Mouse (Mus musculus): ENCODE results near the gene Bank1. TPM values are rescaled to one million over a fixed set of nuclear protein-coding genes. Genes with fewer than 3 reads are reported as not detected.

The Bank1 gene
- polyA plus RNA-seq, 1 experiment: not detected

DNA sequence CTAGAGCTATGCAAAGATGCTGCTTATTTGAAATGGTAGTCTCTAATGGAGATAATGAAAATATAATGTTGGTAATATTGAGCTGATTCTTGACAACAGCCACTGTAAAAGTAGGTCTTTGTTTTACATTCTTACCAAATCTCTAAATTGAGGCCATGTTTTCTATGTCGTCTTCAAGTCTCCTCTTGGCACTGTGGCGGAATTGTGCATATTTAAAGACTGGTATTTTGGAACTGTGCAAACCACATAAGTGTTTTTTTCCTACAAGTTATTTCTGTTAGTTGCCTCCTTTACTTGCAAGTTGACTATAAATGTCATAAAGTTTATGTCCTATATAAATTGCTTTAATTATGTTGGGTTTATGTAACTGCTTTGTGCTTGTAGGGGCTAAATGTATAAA, 280.5 kb downstream of the Bank1 start:
- Histone ChIP-seq H3ac (ENCODE audit: control insufficient read depth, insufficient read length) (no peak overlapping the region), H3K27me3 (ENCODE audit: control insufficient read depth, insufficient read depth, insufficient read length) (no peaks in the 10 kb centered on the region), H3K4me2 (ENCODE audit: low read depth) (no peak overlapping the region), H3K4me3 (no peak overlapping the region), H3K36me3 (ENCODE audit: control insufficient read depth, insufficient read depth) (no peaks in the 10 kb centered on the region), H3K79me2 (ENCODE audit: control insufficient read depth, insufficient read depth) (no peaks in the 10 kb centered on the region)
- TF ChIP-seq CEBPB (IDR thresholded peaks at IDR 0.05; ENCODE audit: insufficient read depth, poor library complexity, severe bottlenecking) (no peak), MAX (IDR thresholded peaks at IDR 0.05; ENCODE audit: low read depth) (no peak), SRF (IDR thresholded peaks at IDR 0.05; ENCODE audit: control insufficient read depth, insufficient read length, low read depth) (no peak), TCF3 (IDR thresholded peaks at IDR 0.05; ENCODE audit: insufficient read length, low read depth) (no peak), REST (IDR thresholded peaks at IDR 0.05; ENCODE audit: insufficient read depth, insufficient read length) (no peak), POLR2AphosphoS2 (IDR thresholded peaks at IDR 0.05; ENCODE audit: insufficient read length, low read depth) (no peak), E2F4 (IDR thresholded peaks at IDR 0.05; ENCODE audit: insufficient read depth) (no peak), TCF12 (IDR thresholded peaks at IDR 0.05; ENCODE audit: insufficient read depth, poor library complexity, severe bottlenecking) (no peak), POLR2A (IDR thresholded peaks at IDR 0.05; ENCODE audit: insufficient read length, low read depth) (no peak), MYOD1 (IDR thresholded peaks at IDR 0.05; ENCODE audit: control insufficient read depth in 1 of 3, insufficient read length in 2 of 3, low read depth in 2 of 3) (no peak)

GRCm38 (mm10) chr3:136040041-136040440, 285.8 kb downstream of the Bank1 start:
- Histone ChIP-seq H3K36me3 (ENCODE audit: control insufficient read depth, insufficient read depth) (no peaks in the 10 kb centered on the region), H3K79me2 (ENCODE audit: control insufficient read depth, insufficient read depth) (no peaks in the 10 kb centered on the region), H3ac (ENCODE audit: control insufficient read depth, insufficient read length) (no peak overlapping the region), H3K27me3 (ENCODE audit: control insufficient read depth, insufficient read depth, insufficient read length) (no peaks in the 10 kb centered on the region), H3K4me2 (ENCODE audit: low read depth) (no peak overlapping the region), H3K4me3 (no peak overlapping the region)
- TF ChIP-seq MAX (IDR thresholded peaks at IDR 0.05; ENCODE audit: low read depth) (no peak), TCF3 (IDR thresholded peaks at IDR 0.05; ENCODE audit: insufficient read length, low read depth) (no peak), MYOG (IDR thresholded peaks at IDR 0.05; ENCODE audit: control insufficient read depth in 1 of 3, insufficient read depth in 1 of 3, insufficient read length in 2 of 3, low read depth in 2 of 3) (no peak), MYOD1 (IDR thresholded peaks at IDR 0.05; ENCODE audit: control insufficient read depth in 1 of 3, insufficient read length in 2 of 3, low read depth in 2 of 3) (no peak), E2F4 (IDR thresholded peaks at IDR 0.05; ENCODE audit: insufficient read depth) (no peak), REST (IDR thresholded peaks at IDR 0.05; ENCODE audit: insufficient read depth, insufficient read length) (no peak), POLR2A (IDR thresholded peaks at IDR 0.05; ENCODE audit: insufficient read length, low read depth) (no peak), SRF (IDR thresholded peaks at IDR 0.05; ENCODE audit: control insufficient read depth, insufficient read length, low read depth) (no peak), CEBPB (IDR thresholded peaks at IDR 0.05; ENCODE audit: insufficient read depth, poor library complexity, severe bottlenecking) (no peak), POLR2AphosphoS2 (IDR thresholded peaks at IDR 0.05; ENCODE audit: insufficient read length, low read depth) (no peak), TCF12 (IDR thresholded peaks at IDR 0.05; ENCODE audit: insufficient read depth, poor library complexity, severe bottlenecking) (no peak), USF1 (IDR thresholded peaks at IDR 0.05; ENCODE audit: low read depth) (no peak)

DNA sequence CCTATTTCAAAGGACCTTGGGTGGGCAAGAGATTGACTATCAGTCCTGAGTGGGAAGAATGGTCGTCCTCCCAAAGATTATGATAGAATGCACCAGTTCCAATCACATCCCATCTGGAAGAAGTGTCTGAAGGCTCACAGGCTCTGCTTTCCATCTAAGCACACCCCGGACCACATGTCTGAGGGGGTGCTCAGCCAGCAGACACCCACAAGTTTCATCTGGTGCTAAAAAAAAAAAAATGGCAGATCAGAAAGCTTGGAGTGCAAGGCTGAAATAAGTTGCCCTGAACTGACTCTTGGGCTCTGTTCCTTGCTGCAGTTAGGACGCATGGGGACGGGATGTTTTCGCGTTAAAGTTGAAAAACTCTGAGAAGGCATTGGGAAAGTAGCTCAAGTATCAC, 286.4 kb downstream of the Bank1 start:
- H3K27me3 ChIP-seq (ENCODE audit: control insufficient read depth, insufficient read depth, insufficient read length): no peaks in the 10 kb centered on the region
- H3ac ChIP-seq (ENCODE audit: control insufficient read depth, insufficient read length): no peak overlapping the region
- no peak overlapping the region for H3K4me2 ChIP-seq (ENCODE audit: low read depth)
- no peak for TF ChIP-seq TCF3 (IDR thresholded peaks at IDR 0.05; ENCODE audit: insufficient read length, low read depth)
- no peak for TF ChIP-seq MAX (IDR thresholded peaks at IDR 0.05; ENCODE audit: low read depth)
- TF ChIP-seq REST (IDR thresholded peaks at IDR 0.05; ENCODE audit: insufficient read depth, insufficient read length): no peak
- no peak for TF ChIP-seq USF1 (IDR thresholded peaks at IDR 0.05; ENCODE audit: low read depth)
- no peak for TF ChIP-seq POLR2A (IDR thresholded peaks at IDR 0.05; ENCODE audit: insufficient read length, low read depth)
- no peak for TF ChIP-seq MYOG (IDR thresholded peaks at IDR 0.05; ENCODE audit: control insufficient read depth in 1 of 3, insufficient read depth in 1 of 3, insufficient read length in 2 of 3, low read depth in 2 of 3)
- no peak for TF ChIP-seq POLR2AphosphoS2 (IDR thresholded peaks at IDR 0.05; ENCODE audit: insufficient read length, low read depth)
- H3K4me3 ChIP-seq: no peak overlapping the region
- no peaks in the 10 kb centered on the region for H3K79me2 ChIP-seq (ENCODE audit: control insufficient read depth, insufficient read depth)
- no peaks in the 10 kb centered on the region for H3K36me3 ChIP-seq (ENCODE audit: control insufficient read depth, insufficient read depth)

DNA sequence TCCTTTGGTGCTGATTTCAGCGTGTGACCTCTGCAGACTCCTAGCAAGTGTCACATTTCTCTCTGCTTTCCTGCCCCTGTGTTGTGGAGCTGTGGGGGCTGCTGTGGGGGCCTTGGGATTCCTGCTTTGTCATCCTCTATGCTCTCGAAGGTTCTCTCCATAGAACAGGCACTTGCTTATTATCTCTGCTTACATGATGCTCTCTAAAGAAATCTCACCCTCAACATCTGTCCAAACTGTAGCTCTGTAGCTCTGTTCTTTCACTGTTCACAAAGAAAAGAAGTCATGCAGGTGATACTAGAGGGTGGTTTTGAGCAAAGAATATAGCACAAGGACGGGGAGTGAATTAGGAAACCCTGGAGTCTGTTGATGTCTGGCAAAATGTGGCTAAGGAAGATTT, 288.6 kb downstream of the Bank1 start:
- Histone ChIP-seq H3K27me3 (ENCODE audit: control insufficient read depth, insufficient read depth, insufficient read length) (no peaks in the 10 kb centered on the region), H3K4me3 (no peak overlapping the region), H3K36me3 (ENCODE audit: control insufficient read depth, insufficient read depth) (no peaks in the 10 kb centered on the region), H3ac (ENCODE audit: control insufficient read depth, insufficient read length) (no peak overlapping the region), H3K79me2 (ENCODE audit: control insufficient read depth, insufficient read depth) (no peaks in the 10 kb centered on the region), H3K4me2 (ENCODE audit: low read depth) (no peak overlapping the region)
- TF ChIP-seq MYOD1 (IDR thresholded peaks at IDR 0.05; ENCODE audit: control insufficient read depth in 1 of 3, insufficient read length in 2 of 3, low read depth in 2 of 3) (no peak), POLR2AphosphoS2 (IDR thresholded peaks at IDR 0.05; ENCODE audit: insufficient read length, low read depth) (no peak)

GRCm38 (mm10) chr3:136035784-136036183, 290.1 kb downstream of the Bank1 start:
- no peak overlapping the region for H3ac ChIP-seq (ENCODE audit: control insufficient read depth, insufficient read length)
- no peak overlapping the region for H3K4me2 ChIP-seq (ENCODE audit: low read depth)
- H3K79me2 ChIP-seq (ENCODE audit: control insufficient read depth, insufficient read depth): no peaks in the 10 kb centered on the region
- no peaks in the 10 kb centered on the region for H3K36me3 ChIP-seq (ENCODE audit: control insufficient read depth, insufficient read depth)
- no peaks in the 10 kb centered on the region for H3K27me3 ChIP-seq (ENCODE audit: control insufficient read depth, insufficient read depth, insufficient read length)
- TF ChIP-seq E2F4 (IDR thresholded peaks at IDR 0.05; ENCODE audit: insufficient read depth) (no peak), MYOG (IDR thresholded peaks at IDR 0.05; ENCODE audit: control insufficient read depth in 1 of 3, insufficient read depth in 1 of 3, insufficient read length in 2 of 3, low read depth in 2 of 3) (peak in 1 of 3 experiments; percentile 21), USF1 (IDR thresholded peaks at IDR 0.05; ENCODE audit: low read depth) (no peak), MAX (IDR thresholded peaks at IDR 0.05; ENCODE audit: low read depth) (no peak), POLR2AphosphoS2 (IDR thresholded peaks at IDR 0.05; ENCODE audit: insufficient read length, low read depth) (no peak), TCF12 (IDR thresholded peaks at IDR 0.05; ENCODE audit: insufficient read depth, poor library complexity, severe bottlenecking) (no peak), MYOD1 (IDR thresholded peaks at IDR 0.05; ENCODE audit: control insufficient read depth in 1 of 3, insufficient read length in 2 of 3, low read depth in 2 of 3) (no peak)
- H3K4me3 ChIP-seq: no peak overlapping the region

Measured in myocyte (in vitro differentiated cells).